Mouse (Mus musculus): ENCODE measurements at regions not wholly inside any gene's neighbourhood (a gene's known extent, or its start where the extent isn't known, plus 50 kb on each side); places are given as distances from the start of the nearest gene placed in this dataset.

DNA sequence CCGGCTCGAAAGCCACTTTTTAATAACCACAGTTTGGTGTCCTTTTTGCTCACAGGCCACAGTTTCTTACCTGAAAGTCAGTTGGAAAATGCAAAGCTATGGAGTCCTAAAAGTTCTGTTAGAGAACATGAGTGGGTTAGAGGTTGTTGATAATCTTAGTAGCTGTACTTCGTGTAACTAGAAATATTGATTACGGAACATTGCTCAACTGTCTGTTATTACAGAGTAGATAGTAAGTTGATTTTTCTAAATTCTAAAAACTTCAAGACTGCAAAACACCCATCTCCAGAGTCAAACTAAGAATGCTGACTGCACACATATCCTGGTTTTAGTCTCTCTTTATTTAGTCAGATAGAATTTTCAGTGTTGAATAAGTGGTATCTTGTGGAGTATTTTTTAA lies 111.0 kb downstream of the Slc38a4 start:
- DNase-seq (ENCODE audit: low read depth, low spot score) = no peak

DNA sequence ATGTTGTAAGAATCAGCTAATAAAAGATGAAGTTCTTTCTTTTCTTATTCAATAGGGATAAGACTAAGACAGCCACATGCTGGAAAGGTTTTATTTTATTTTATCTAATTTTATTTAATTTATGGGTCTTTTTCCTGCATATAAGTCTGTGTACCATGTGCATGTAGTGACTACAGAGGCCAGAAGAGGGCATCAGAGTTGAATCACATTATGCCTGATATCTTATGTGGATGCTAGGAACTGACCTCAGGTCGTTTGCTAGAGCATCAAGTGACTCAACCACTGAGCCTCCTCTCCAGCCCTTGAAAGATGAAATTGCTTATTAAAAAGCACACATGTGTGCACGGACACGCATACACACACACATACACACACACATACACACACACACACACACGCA lies 113.1 kb downstream of the Slc38a4 start:
- DNase-seq (ENCODE audit: low read depth, low spot score) = peak; percentile 49

DNA sequence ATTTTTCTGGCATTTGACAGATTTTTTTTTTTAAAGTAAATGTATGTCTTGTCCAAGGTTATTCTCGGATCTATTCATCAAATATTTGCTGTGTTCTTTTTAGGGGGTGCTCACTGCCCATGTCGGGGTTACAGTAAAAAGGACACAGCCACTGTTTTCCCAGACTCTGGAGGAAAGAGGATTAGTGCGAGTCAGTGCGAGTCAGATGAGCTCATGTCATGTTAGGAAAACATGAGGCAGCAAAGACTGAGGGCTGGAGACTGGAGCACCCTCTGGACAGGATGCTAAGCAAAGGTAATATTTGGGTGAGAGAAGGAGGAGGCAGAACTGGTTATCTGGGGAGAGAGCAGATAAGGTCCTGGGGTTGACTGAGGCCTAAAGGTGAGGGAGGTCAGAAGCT lies 117.3 kb downstream of the Slc38a4 start:
- no peak for DNase-seq (ENCODE audit: low read depth, low spot score)

DNA sequence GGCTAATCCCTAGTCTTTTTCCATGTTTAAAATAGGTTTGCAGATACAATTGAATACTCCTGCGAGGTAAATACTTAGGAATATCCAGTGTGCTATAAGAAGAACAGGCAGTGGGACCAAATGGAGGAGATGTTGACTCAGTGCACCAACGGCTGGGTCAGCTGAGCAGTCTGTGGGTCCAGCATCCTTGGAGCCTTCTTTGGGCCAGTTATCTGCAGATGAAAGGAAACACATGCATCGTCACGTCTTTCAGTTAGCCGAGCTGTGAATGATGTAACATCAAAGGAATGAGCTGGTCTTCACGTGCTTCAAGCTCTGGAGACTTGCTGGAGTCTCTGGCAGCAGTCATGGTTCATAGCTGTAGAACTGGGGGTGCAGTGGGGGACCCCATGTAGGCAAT lies 118.1 kb downstream of the Slc38a4 start:
- DNase-seq (ENCODE audit: low read depth, low spot score) = no peak

DNA sequence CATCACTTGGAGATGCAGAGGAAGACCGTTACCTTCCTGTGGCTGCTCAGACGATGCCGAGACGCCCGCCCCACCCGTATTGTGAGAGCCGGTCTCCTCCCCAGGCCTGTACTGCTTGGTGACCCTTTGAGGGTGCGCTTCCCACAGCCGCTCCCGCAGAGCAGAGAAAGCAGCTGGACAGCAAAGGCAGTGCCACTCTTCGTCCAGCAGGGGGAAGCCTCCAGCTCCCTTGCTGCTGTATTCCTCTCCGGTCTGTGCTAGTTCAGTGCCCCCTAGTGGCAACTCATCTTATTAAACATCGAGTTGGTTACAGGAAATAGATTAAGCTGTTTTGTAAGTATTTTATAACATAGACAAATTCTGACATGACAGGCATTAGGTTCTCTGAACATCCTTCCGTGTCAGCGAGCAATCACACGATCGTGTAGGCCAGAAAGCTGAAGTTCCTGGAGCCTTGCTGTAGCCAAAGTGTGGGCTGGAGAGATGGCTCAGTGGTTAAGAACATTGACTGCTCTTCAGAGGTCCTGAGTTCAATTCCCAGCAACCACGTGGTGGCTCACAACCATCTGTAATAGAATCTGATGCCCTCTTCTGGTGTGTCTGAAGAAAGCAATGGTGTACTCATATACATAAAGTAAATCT lies 118.9 kb downstream of the Slc38a4 start:
- peak; percentile 93 for DNase-seq (ENCODE audit: low read depth, low spot score)

DNA sequence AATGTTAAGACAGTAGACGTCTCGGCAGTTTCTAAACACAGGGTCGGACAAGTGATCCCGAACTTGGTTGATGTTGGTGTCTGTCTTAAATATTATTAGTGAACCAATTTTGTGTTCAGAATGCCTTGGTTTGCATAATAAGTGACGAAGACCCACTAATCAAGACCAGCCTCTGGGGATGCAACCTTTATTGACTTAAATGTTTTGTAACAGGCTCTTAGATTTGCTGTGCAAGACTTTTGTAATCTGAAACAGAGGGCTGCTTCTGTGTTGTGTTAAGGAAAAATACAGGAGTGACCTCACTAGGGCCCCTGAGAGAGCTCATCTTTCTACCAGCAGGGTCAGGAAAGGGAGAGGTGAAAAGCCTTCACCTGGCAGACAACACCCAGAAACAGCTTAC lies 119.5 kb downstream of the Slc38a4 start:
- no peak for DNase-seq (ENCODE audit: low read depth, low spot score)

DNA sequence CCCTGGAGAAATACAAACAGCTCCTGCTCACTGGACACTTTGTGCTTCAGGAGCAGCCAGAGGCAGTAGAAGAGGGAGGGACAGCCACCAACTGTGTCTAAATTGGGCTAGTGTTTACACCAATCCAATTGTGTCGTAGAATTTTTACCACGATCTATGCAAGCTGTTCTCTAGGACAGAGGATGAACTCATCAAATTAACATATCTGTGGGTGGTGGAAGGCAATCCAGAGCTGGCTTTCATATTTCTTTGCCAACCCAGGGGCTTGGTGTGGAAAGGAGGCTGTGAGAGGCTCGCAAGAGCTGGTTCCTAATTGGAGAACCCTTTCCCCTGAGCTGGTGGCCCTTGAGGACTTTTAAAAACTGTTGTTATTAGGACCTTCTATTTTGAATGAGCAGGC lies 122.3 kb downstream of the Slc38a4 start:
- DNase-seq (ENCODE audit: low read depth, low spot score) = no peak

DNA sequence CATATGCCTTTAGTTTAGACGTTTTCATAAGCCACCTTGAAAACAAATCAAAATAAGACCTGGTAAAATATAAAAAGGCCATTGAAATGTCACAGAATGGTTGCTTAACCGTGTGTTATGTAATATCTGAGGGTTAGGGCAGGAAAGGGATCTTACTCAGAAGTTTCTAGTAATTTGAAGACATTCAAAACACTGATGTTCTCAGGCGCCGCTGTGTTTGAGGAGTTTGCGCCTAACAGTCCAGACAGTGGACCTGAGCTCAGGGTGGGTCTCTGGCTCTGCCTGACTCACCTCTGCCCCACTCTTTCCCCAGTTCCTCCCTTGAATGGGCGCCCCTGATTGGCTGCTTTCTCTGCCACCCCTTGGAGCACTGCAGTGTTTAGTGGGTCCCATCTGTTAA lies 125.2 kb downstream of the Slc38a4 start:
- no peak for DNase-seq (ENCODE audit: low read depth, low spot score)

DNA sequence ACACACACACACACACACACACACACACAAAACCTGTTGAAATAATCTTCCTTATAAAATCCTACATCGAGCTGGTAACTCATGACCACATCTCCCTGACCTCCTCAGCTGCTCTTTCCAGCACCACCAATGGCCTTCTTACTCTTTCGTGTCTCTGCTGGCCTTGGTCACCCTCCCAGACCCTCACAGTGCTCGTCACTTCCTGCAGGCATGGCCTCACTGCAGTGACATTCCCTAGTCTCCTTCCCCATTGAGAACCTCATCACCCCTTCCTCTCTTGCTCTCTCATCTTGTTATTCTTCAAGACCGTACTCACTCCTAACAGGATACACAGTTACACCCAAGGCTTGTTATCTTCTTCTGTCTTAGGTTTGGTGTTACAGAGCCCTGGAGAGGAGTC lies 126.0 kb downstream of the Slc38a4 start:
- no peak for DNase-seq (ENCODE audit: low read depth, low spot score)

DNA sequence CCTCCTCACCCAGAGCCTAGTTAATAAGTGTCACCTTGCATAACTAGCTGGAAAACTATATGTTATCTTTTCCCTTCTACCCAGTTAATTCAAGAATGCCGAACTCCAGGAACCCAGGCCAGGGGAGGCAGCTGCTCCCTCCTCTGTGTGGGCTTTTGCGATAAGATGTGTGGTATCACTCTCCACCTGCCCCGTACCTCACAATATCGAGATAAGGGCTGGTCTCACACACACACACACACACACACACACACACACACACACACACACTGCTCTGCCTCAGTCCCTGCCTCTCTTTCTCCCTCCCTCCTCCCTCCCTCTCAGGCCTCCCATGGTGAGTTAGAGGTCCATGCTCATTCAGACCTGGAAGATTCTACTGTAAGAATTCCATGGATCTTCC lies 127.1 kb downstream of the Slc38a4 start:
- DNase-seq (ENCODE audit: low read depth, low spot score) = no peak

DNA sequence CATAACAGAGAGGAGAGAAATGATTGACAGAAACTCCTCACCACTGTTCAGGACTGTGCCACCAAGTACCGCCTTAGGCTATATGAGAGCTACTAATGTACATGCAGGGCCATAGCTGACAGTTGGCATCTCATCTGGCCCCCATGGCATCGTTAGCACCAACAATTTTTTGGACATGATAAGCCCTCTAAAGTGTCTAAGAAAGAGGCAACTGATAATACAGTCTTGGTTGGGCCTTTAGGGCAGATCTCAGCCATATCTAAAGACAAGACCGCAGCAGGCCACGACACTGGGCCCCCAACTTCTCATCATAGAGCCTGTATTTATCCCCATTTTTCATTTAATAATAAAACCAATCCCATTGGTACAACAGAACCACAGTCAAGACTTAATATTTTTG lies 128.1 kb downstream of the Slc38a4 start:
- no peak for DNase-seq (ENCODE audit: low read depth, low spot score)

DNA sequence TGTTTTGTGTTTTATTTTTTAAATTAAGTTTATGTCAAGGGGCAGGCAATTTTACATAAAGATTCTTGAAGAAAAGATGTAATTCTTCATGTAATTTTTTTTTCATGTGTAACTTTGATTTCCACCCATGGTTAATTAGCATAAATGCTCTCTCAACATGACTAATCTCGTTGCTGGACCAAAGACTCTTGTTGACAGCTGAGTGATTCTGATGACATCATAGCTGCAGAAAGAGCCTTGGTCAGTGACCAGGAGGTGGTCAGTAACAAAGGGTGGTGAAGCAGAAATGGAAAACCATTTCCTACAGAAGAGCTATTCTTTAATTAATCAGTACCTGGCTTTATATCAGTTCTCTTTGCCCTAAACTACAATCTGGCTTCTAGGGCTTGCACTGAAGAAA lies 129.1 kb downstream of the Slc38a4 start:
- DNase-seq (ENCODE audit: low read depth, low spot score) = no peak

DNA sequence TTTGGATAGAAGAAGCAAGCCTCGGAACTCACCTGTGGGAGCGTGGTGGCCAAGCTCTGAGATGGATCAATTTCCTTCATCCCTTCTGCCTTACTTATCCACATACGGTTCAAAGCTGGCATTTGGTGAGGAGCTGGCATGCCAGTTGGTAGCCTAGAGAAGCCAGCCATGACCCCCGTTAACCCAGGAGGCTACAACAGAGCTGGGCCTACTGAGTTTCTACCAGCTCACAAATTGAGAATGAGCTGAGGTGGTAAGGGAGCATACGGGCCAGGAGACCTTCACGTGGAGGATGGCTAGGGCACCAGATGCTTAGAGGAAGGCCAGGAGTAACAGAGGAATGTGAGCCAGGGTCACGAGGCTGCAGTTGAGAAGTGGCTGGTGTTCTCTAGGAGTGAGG lies 139.2 kb downstream of the Slc38a4 start:
- no peak for DNase-seq (ENCODE audit: low read depth, low spot score)

DNA sequence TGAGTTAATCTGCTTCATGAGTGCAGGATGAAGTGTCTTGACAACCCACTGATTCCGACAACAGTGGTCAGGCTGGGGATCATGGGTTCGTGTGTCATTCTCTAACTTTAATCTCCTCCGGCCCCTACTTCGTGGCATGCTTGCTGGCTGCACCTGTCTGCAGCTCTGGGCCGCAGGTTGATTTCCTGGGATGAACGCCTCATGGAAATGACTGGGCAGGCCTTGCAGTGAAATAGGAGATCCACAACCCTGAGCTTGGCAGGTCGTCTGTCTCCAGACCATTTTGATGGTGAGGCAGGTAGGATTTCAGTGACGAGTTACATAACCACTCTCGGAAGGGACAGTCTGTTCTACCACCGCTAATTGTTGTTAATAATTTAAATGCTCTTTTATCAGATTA lies 140.2 kb downstream of the Slc38a4 start:
- no peak for DNase-seq (ENCODE audit: low read depth, low spot score)

DNA sequence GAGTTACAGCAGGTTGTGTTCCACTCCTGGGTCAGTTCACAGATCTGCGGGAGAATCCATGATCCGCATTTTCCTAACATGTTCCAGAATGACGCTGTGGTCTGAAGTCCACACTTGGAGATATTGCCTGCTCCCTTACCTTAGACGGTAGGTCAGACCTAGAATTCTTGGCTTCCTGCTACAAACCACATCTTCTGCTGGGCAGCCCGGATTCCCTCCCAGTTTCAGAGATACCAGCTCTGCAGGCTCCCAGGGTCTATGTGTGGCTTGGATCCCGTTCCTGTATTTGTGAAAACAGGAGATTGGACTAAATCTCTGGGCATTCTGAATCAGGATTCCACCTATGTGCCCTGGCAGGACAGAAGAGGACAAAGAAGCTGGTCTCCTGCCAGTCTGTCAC lies 140.8 kb downstream of the Slc38a4 start:
- DNase-seq (ENCODE audit: low read depth, low spot score) = no peak

DNA sequence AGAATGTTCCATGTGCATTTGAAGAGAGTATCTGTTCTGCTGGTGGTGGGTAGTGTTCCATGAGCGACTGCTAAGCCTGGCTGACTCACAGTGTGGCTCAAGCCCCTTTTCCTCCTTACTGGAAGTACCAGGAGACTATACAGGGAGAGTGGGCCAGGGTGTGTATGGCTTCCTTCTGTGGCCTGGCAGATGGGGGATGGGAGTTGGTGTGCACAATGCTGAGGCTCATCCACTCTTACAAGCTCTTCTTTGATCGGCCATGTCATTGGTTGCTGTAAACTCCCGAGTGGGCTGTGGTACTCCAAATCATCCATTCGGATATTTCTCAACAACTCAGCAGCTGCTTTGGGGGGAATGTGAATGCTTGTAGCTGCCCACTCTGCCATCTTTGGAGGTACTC lies 150.2 kb downstream of the Slc38a4 start:
- DNase-seq (ENCODE audit: low read depth, low spot score) = no peak

DNA sequence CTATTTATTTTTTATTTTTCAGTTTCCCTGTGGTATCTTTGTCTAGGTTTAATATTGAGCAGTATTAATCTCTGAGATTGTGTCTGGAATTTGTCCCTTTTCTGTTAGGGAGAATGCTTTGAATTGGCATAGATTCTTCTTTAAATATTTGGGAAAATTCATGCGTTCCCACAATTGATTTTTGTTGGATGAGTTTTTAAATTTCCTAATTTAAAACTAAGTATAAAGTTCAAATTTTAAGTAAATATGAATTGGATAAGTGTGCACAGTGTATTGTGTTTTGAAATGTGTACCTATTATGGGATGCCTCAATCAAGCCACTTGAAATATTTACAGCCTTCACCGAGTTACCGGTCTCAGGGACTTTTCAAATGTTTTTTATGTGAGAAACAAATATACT lies 152.3 kb downstream of the Slc38a4 start:
- no peak for DNase-seq (ENCODE audit: low read depth, low spot score)

DNA sequence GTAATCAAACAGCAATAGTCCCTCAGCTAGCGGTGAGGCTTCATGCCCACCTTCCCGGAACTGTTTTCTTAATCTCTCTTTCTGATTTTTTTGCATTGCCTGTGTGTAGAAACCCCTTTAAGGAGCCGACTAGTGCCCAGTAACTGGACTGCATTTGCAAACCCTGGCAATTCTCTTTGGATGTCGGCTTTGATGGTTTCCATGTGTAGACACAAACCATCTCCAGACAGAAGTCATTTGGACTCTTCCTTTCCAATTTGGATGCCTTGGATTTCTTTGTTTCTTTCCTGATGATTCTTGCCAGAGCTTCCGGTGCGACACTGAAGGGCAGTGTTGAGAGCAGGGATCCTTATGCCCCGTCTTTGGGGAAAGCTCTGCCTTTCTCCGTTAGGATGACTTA lies 153.0 kb downstream of the Slc38a4 start:
- DNase-seq (ENCODE audit: low read depth, low spot score) = no peak

DNA sequence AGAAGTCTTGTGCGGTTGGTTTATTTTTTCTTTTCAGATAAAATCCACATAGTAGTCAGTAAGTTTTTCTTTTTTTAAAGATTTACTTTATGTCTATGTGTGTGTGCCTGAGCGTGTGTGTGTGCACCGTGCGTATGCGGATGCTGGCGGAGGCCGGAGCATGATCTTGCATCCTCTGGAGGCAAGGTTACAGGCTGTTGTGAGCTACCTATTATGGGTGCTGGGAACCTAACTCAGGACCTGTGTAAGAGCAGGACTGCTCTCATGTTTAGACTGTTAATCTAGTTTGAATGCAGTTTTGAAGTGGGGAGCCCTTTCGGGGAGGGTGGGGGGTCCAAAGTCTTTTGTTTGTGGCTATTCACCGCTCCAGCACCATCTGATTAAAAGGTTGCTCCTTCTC lies 154.1 kb downstream of the Slc38a4 start:
- DNase-seq (ENCODE audit: low read depth, low spot score) = no peak

DNA sequence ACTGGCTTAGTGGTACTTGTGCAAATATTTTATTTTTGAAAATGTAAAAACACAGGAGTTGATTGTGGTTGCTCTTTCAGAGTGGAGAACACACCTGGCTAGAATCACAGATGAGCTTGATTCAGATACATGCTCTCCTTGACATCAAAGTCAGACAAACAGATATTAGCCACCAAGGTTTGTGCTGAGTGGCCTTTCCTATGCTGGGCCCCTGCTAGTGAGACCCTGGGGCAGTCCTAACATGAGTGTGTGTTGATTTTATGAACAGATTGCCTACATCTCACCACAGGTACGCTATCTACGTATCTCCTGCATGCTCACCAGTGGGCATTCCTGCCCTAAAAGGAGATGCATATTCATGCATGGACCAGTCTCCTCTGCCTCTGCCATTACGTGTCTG lies 157.5 kb downstream of the Slc38a4 start:
- DNase-seq (ENCODE audit: low read depth, low spot score) = no peak

DNA sequence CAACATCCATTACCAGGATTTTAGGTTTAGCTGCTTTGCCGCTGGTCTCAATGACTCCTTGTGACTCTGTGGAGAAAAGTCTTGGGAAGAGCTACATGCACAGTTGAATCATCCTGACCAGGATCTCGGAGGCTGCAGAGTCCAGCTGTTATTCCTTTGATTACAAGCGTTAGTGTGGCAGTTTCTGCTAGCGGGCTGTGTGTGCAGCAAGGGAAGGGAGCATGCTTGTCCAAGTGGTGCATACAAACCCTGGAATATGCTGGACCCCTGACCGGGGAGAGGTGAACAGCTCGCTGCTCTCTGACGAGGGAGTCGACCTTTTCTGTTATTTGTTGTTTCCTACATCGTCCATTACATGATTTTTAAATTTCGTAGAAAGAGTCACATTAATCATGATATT lies 170.9 kb downstream of the Slc38a4 start:
- DNase-seq (ENCODE audit: low read depth, low spot score) = no peak

DNA sequence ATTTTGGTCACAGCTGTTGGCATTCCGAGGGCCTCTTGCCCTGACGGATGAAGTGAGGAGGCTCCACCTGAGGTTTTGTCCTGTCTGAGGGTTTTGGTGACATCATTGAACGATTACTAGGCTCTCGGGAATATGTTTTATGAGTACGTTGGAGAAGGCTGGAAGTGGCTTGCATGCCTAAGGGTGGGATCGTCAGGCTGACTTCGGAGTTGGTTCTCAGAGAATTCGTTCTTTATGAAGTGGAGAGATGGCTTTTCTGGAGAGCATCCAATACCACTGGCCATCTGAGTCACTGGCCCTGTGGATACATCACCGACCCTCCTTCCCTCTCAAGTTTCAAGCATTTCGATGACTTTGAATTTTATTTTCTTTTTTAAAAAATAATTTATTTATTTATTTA lies 172.0 kb downstream of the Slc38a4 start:
- no peak for DNase-seq (ENCODE audit: low read depth, low spot score)

DNA sequence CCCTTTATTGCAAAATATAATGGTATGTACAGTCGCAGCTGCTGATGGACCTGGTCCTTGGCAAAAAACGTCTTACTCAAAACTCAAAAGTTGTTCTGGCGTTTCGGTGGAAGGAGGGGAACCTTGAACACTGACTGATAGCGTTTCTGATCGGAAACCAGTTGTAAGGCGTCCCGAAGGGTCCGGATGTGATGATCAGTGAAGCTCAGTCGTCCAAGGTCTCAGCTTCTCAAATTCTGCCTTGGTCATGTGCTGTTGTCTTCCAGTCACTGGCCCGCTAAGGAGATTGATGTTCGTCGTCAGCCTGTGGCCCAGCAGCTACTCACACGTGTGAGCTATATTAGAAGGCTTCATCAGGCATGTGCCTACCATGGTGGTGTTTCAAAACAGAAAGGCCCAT lies 173.5 kb downstream of the Slc38a4 start:
- no peak for DNase-seq (ENCODE audit: low read depth, low spot score)

DNA sequence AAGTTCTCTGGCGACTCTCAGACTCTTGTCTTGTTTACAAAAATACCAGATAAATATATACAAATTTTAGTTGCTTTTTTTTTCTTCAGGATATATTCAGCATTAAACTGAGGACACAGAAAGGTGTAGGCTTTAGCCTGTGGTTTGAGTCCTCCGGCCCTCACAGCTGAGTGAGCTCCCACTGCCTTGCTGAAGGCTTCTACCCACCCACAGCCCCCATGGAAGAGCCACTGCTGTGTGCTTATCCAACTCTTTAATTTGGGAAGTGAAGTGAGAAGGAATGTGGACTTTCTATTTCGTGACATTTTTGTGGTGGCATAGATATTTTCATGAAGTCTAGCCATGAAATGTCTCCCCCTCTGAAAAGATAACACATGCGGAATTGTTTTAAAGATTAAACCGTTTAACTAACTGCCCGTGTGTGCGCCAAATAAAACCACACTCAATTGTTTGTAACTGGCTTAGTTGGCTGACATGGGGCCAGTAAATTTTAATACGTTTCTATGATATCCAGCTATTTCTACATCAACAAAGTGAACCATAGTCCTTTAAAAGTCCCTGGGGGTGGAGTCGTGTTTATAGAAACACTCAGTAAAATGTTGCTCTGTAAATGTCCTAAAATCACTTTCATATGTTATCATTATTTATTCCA lies 174.1 kb downstream of the Slc38a4 start:
- no peak for DNase-seq (ENCODE audit: low read depth, low spot score)

All from ES-CJ7 (cell line).